Mouse (Mus musculus) v-Abl transformed pro-B cells (cell line): ENCODE data around the gene Kcne1l.

Experiments
- in situ Hi-C, 2 experiments: fragments of 400-800 bp; cut with MboI; formaldehyde crosslinking; loops; one replicate each; pipeline ENCODE4 v1.15.1; 2025; ENCODE audit not compliant: unreplicated experiment in 2 of 2

Kcne1l gene

DNA sequence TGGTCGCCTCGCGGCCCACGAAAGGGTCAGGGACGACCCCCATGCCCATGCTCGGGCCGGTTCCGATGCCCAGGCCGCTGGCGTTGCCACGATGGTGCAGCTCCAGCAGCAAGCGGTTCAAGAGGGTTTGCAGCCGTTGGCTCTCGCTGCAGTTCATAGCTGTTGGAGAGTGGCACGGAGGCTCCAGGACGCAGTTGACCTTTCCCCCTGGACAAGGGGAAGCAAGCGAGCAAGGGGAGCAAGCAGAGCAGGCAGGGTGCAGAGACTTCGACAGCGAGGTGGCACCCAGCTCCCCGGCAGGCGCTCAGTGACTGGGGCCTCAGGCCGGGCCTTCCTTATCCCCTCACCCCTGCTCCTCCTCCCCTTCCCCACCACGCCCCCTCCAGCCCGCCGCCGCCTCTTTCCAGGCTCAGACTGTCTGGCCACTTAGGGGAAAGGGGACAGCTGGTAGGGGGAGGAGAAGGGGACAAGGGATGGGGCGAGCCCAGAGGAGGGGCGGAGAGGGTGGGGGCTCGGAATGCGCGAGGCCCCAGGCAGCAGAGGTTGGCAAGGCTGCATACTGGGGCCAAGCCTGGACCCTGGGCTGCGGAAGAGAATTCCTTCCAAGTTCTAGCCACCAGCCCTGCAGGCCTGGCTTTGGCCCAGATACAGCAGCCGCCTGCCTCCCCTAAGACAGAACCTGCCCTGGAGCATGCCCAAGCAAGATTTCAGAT lies at the start of gene Kcne1l:
Gene Kcne1l, minus strand, starts transcription at position 426 of the 713 bp plus-strand sequence.
- in situ Hi-C loops, result loop anchor here in 1 of 2 experiments (25.0 kb wide), 1 partner anchor 719 kb away; no protein-coding TSS in a partner anchor

- in situ Hi-C loops, result no loop called here
These were observed 30.1 kb upstream of the Kcne1l start for GRCm38 (mm10) chrX:142336207-142336606.

- in situ Hi-C loops, result no loop called here
These were observed 29.4 kb upstream of the Kcne1l start for GRCm38 (mm10) chrX:142335502-142335901.

GRCm38 (mm10) chrX:142325760-142326159 lies 19.7 kb upstream of the Kcne1l start:
- in situ Hi-C loops, result loop anchor here in 1 of 2 experiments (5.0 kb wide), 1 partner anchor 207 kb away; no protein-coding TSS in a partner anchor

DNA sequence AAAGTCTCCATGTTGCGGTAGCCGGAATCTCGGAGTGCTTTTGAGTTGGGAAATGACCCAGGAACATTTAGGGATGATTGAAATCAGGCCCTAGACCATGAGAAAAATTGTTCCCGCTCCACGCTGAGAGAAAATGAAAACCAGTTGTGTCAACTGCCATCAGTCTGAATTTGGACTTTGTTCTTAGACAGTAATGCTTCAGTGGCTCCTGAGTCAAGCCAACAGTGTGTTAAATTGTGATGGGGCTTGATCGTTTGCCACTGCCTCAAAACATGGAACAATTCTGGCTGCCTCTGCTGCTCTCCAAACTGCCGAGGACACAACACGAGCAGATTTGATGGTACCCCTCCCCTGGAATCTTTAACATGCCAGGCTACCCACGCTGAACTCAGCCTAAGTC lies 10.0 kb upstream of the Kcne1l start:
- in situ Hi-C loops, result loop anchor here in 1 of 2 experiments (25.0 kb wide), 1 partner anchor 729 kb away; no protein-coding TSS in a partner anchor

- in situ Hi-C loops, result loop anchor here in 1 of 2 experiments (25.0 kb wide), 1 partner anchor 728 kb away; no protein-coding TSS in a partner anchor
These were observed 9.2 kb upstream of the Kcne1l start for GRCm38 (mm10) chrX:142315270-142315669.

GRCm38 (mm10) chrX:142314307-142315024 lies 8.4 kb upstream of the Kcne1l start:
- in situ Hi-C loops, result loop anchor here (5.0 to 25.0 kb wide), 3 partner anchors 112 to 727 kb away; partner anchors contain the start of gene Gucy2f (in 1 of the 2)

DNA sequence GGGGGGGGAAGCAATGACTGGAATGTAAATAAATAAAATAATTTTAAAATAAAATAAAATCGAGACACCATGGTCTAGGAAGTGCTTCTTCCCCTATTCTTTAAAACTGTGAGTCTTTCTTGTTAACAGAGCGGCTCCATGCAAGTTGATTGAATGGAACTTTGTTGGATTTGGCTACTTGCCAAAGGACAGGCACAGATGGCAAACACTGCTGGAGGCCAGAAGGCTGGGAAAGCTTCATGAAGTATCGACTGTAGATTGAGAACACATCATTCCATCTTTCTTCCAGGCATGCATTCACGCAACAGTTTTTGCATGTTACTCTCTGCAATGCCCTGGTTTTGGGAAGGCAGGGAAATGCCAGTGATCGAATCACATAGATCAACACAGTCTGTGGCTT lies 4.3 kb upstream of the Kcne1l start:
- in situ Hi-C loops, result loop anchor here (5.0 to 25.0 kb wide), 3 partner anchors 108 to 723 kb away; partner anchors contain the start of gene Gucy2f (in 1 of the 2)

GRCm38 (mm10) chrX:142305010-142305868 lies 855 bp downstream of the Kcne1l start:
- in situ Hi-C loops, result loop anchor here in 1 of 2 experiments (25.0 kb wide), 1 partner anchor 718 kb away; no protein-coding TSS in a partner anchor

- in situ Hi-C loops, result loop anchor here in 1 of 2 experiments (25.0 kb wide), 1 partner anchor 717 kb away; no protein-coding TSS in a partner anchor
These were observed 1.5 kb downstream of the Kcne1l start for GRCm38 (mm10) chrX:142304592-142304991.

GRCm38 (mm10) chrX:142303456-142303855 lies 2.6 kb downstream of the Kcne1l start:
- in situ Hi-C loops, result loop anchor here in 1 of 2 experiments (25.0 kb wide), 1 partner anchor 716 kb away; no protein-coding TSS in a partner anchor

GRCm38 (mm10) chrX:142285905-142286304 lies 20.2 kb downstream of the Kcne1l start:
- in situ Hi-C loops, result no loop called here

DNA sequence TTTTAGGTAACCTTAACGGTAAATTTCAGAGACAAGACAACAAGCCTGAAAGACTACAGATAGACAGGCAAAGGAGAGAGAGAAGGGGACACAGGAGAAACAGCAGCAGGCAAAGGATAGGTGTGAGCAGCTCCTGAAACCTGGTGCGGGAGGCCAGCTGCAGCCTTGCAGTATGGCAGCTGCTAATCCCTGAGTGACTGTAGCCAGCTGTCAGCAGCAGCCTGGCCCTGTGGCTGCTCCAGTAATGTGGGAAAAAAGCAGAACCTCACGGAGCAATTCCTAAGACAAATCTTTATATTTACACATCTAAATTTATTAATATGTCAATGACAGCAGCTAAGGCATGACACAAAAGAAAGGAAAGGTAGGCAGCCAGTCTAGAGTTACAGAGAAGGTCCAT lies 29.5 kb downstream of the Kcne1l start:
- in situ Hi-C loops, result no loop called here

DNA sequence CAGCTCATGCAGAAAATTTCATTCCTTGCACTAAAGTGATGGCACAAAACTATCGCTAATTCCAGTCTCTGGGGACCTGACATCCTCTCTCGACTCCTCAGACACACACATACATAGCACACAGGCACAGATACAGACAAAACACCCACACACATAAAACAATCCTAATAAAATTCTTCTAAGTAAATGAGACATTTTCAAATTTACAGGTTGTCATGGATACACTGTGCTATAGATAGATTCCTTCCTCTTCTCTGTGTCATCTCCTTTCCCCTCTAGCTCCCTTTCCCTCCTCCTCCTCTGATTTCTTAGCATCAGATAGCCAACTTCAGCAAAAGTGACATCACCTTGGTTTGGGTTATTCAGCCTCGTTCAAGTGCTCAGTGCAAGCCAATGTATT lies 30.1 kb downstream of the Kcne1l start:
- in situ Hi-C loops, result no loop called here
